Mouse (Mus musculus): ENCODE results near the gene Rec114. TPM values are rescaled to one million over a fixed set of nuclear protein-coding genes. Genes with fewer than 3 reads are reported as not detected.

Gene Rec114
- total and polyA plus RNA-seq, 3 experiments = 111 to 135 TPM; not detected in 1

- no peak for DNase-seq (ENCODE audit: low read depth, low spot score)
- H3K4me1 ChIP-seq (ENCODE audit: control insufficient read depth in 1 of 2, insufficient read depth in 2 of 2, low read length in 2 of 2) = peaks cover 0 to 5% of the 10 kb centered on the region in 2 experiments; a peak in 2 of 4 replicates
- peaks cover 11% of the 10 kb centered on the region for H3K79me2 ChIP-seq (ENCODE audit: control insufficient read depth, insufficient read depth, low read length, poor library complexity)
- H3K9me3 ChIP-seq (replicated peaks; ENCODE audit: insufficient read depth, low read length) = no peaks in the 10 kb centered on the region
- no peak for TF ChIP-seq NELFE (IDR thresholded peaks at IDR 0.05; ENCODE audit: low read depth, low read length)
- TF ChIP-seq HCFC1 (IDR thresholded peaks at IDR 0.05; ENCODE audit: low read depth, low read length) = no peak
- no peak for TF ChIP-seq POLR2A (IDR thresholded peaks at IDR 0.05; ENCODE audit: control insufficient read depth in 1 of 2, insufficient read depth in 1 of 2, low read depth in 1 of 2, low read length in 2 of 2, poor library complexity in 1 of 2)
- no peak for TF ChIP-seq E2F4 (IDR thresholded peaks at IDR 0.05; ENCODE audit: borderline replicate concordance, low read depth, low read length)
- TF ChIP-seq BHLHE40 (IDR thresholded peaks at IDR 0.05; ENCODE audit: borderline replicate concordance, low read depth, low read length) = no peak
- TF ChIP-seq RAD21 (IDR thresholded peaks at IDR 0.05; ENCODE audit: low read depth, low read length) = no peak
- TF ChIP-seq ZMIZ1 (IDR thresholded peaks at IDR 0.05; ENCODE audit: low read depth, low read length) = no peak
- no peak for TF ChIP-seq TCF12 (IDR thresholded peaks at IDR 0.05; ENCODE audit: low read depth, low read length)
- no peak for TF ChIP-seq ZNF384 (IDR thresholded peaks at IDR 0.05; ENCODE audit: low read depth, low read length)
- TF ChIP-seq POLR2AphosphoS5 (IDR thresholded peaks at IDR 0.05; ENCODE audit: borderline replicate concordance, low read depth, low read length) = no peak
- TF ChIP-seq ZKSCAN1 (IDR thresholded peaks at IDR 0.05; ENCODE audit: low read depth, low read length) = no peak
- TF ChIP-seq MAZ (IDR thresholded peaks at IDR 0.05; ENCODE audit: low read depth, low read length) = no peak
- TF ChIP-seq NRF1 (IDR thresholded peaks at IDR 0.05; ENCODE audit: insufficient read depth, low read depth, low read length, poor library complexity, severe bottlenecking) = no peak
- no peak for TF ChIP-seq ETS1 (IDR thresholded peaks at IDR 0.05; ENCODE audit: low read depth, low read length)
- TF ChIP-seq POLR2AphosphoS2 (IDR thresholded peaks at IDR 0.05; ENCODE audit: low read length) = no peak
- H3K36me3 ChIP-seq (ENCODE audit: control insufficient read depth in 1 of 2, insufficient read depth in 2 of 2, low read length in 2 of 2) = peaks cover 6 to 7% of the 10 kb centered on the region in 2 experiments
- H3K4me3 ChIP-seq (ENCODE audit: control insufficient read depth in 1 of 2, insufficient read depth in 1 of 2, low read depth in 2 of 2, low read length in 2 of 2) = no peak overlapping the region
- no peak overlapping the region for H3K9ac ChIP-seq (ENCODE audit: control insufficient read depth, low read depth, low read length, poor library complexity, severe bottlenecking)
- no peak overlapping the region for H3K27ac ChIP-seq (ENCODE audit: control insufficient read depth, low read depth, low read length)
- H3K27me3 ChIP-seq (ENCODE audit: control insufficient read depth in 1 of 2, insufficient read depth in 2 of 2, low read length in 2 of 2) = no peaks in the 10 kb centered on the region
These were observed 120.8 kb downstream of the Rec114 start for GRCm38 (mm10) chr9:58623009-58623408.

- Histone ChIP-seq H3K4me3 (ENCODE audit: control insufficient read depth in 1 of 2, insufficient read depth in 1 of 2, low read depth in 2 of 2, low read length in 2 of 2) (no peak overlapping the region), H3K9me3 (replicated peaks; ENCODE audit: insufficient read depth, low read length) (no peaks in the 10 kb centered on the region), H3K9ac (ENCODE audit: control insufficient read depth, low read depth, low read length, poor library complexity, severe bottlenecking) (no peak overlapping the region), H3K4me1 (ENCODE audit: control insufficient read depth in 1 of 2, insufficient read depth in 2 of 2, low read length in 2 of 2) (peaks cover 14 to 35% of the 10 kb centered on the region in 2 experiments), H3K27ac (ENCODE audit: control insufficient read depth, low read depth, low read length) (peak overlapping the region; percentile 24; the same call in 1 of the 2 replicates), H3K27me3 (ENCODE audit: control insufficient read depth in 1 of 2, insufficient read depth in 2 of 2, low read length in 2 of 2) (no peaks in the 10 kb centered on the region), H3K36me3 (ENCODE audit: control insufficient read depth in 1 of 2, insufficient read depth in 2 of 2, low read length in 2 of 2) (peaks cover 0 to 39% of the 10 kb centered on the region in 2 experiments; a peak in 2 of 4 replicates), H3K79me2 (ENCODE audit: control insufficient read depth, insufficient read depth, low read length, poor library complexity) (peaks cover 28% of the 10 kb centered on the region)
- TF ChIP-seq MYC (IDR thresholded peaks at IDR 0.05; ENCODE audit: low read depth, low read length) (no peak), TCF12 (IDR thresholded peaks at IDR 0.05; ENCODE audit: low read depth, low read length) (no peak), POLR2A (IDR thresholded peaks at IDR 0.05; ENCODE audit: control insufficient read depth in 1 of 2, insufficient read depth in 1 of 2, low read depth in 1 of 2, low read length in 2 of 2, poor library complexity in 1 of 2) (no peak), MAFK (IDR thresholded peaks at IDR 0.05; ENCODE audit: borderline replicate concordance, low read depth, low read length) (peak; percentile 80; the same call in 1 of the 2 replicates), CTCF (IDR thresholded peaks at IDR 0.05 in 2 of 3, conservative IDR thresholded peaks at IDR 0.05 in 1 of 3; ENCODE audit: control insufficient read depth in 1 of 3, insufficient read depth in 1 of 3, low read depth in 2 of 3, low read length in 3 of 3, poor library complexity in 1 of 3, severe bottlenecking in 1 of 3) (peak; percentile 5 to 26 (median 11); a peak in 2 of 6 replicates), RAD21 (IDR thresholded peaks at IDR 0.05; ENCODE audit: low read depth, low read length) (peak; percentile 17; the same call in 1 of the 2 replicates), EP300 (IDR thresholded peaks at IDR 0.05; ENCODE audit: low read depth in 1 of 2, low read length in 2 of 2) (peak in 1 of 2 experiments; percentile 26; a peak in 1 of 4 replicates), ZNF384 (IDR thresholded peaks at IDR 0.05; ENCODE audit: low read depth, low read length) (peak; percentile 38; the same call in 1 of the 2 replicates)
- peak; percentile 50 for DNase-seq (ENCODE audit: low read depth, low spot score)
These were observed 128.5 kb downstream of the Rec114 start for GRCm38 (mm10) chr9:58615064-58615938.

Data from MEL (cell line).